Mouse (Mus musculus): ENCODE measurements at regions not wholly inside any gene's neighbourhood (a gene's known extent, or its start where the extent isn't known, plus 50 kb on each side); places are given as distances from the start of the nearest gene placed in this dataset.
"Not testable (repeated sequence)": the region's sequence is repeated elsewhere in the genome, so short reads cannot be mapped to it uniquely, and the experiment has no call there.

- DNase-seq = no peak
These were observed 351.5 kb downstream of the Kcnh5 start for GRCm38 (mm10) chr12:74825664-74826063.

- peak; percentile 36 for DNase-seq
These were observed 352.2 kb downstream of the Kcnh5 start for GRCm38 (mm10) chr12:74824735-74825494.

GRCm38 (mm10) chr12:74816181-74816580, 361.0 kb downstream of the Kcnh5 start:
- DNase-seq = not testable (repeated sequence)

GRCm38 (mm10) chr12:74808571-74808970, 368.6 kb downstream of the Kcnh5 start:
- peak; percentile 9 for DNase-seq

DNA sequence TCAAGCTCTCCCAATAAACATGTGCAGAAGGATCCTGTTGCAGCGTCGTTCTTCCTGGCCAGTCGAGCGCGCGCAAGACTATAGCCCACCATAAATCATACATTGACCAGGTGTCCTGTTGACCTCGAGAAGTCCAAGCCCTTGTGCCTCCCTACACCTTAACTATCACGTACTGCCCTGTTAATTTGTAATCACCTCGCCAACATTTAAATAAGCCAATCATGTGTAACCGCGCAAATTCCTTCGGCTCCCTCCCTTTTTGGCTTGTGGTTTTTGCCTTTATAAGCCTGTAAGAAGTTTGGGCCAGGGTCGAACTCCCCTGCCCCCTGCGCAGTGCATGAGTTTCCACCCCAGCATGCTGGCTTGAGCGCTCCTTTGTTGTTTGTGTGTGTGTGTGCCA, 369.2 kb downstream of the Kcnh5 start:
- peak; percentile 30 for DNase-seq

GRCm38 (mm10) chr12:74803740-74804512, 373.2 kb downstream of the Kcnh5 start:
- no peak for DNase-seq

GRCm38 (mm10) chr12:74792036-74792435, 385.1 kb downstream of the Kcnh5 start:
- DNase-seq = no peak

- DNase-seq = no peak
These were observed 414.8 kb downstream of the Kcnh5 start for GRCm38 (mm10) chr12:74762284-74762683.

DNA sequence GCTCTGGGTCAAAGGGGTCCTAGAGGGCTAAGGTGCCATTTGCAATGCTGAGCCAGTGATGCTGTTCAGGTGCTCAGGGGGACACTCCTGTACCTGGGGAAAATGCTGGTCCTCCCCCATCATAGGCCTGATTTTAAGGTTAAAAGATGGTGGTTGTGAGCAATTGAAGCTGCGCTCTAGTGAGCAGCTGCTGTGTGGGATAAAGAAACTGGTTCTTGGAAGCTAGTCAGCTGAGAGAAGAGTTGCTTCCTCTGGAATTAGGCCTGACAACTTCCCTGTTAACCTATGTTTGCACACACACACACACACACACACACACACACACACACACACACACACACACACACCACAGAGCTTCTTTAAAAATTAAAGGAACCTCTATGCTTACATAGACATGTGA, 428.9 kb upstream of the Gm11042 start:
- DNase-seq = no peak

GRCm38 (mm10) chr12:74728866-74729265, 412.7 kb upstream of the Gm11042 start:
- DNase-seq = no peak

DNA sequence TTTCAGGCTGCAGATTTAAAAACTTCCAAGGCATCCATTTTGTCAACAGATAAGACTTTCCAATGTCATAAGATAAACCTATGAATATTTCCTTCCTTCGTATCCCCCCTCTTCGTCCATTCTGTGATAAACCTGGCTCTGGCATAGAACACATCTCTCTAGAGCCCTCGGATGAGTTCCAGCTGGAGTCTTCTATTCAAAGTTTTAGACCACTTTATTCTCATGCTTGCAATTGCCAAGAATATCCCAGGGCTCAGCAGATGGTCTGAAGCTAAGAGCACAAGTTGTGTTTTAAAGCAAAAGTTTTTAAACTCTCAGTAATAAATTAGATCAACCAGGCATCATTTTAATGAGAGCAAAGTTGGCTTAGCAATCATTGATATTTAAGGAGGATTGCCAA, 363.0 kb upstream of the Gm11042 start:
- DNase-seq = no peak

DNA sequence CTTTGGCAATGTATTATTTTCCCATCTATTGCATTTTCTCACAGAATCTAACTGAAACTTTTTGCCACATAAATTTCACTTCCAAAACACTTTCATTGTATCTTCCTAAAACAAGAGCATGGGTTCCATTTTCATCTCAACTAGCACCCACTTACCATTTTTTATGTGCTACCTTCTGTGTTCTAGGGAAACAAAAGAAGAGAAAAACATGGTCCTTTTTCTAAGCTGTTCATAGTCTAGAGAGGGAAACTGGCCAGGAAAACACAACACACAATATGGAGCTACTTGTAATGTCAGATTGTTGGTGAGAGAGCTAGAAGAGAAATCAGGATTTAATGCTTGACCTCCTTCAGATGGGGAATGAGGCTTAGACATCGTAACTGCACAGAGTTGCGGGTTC, 361.6 kb upstream of the Gm11042 start:
- no peak for DNase-seq

- DNase-seq = no peak
These were observed 342.2 kb upstream of the Gm11042 start for GRCm38 (mm10) chr12:74658406-74658805.

- no peak for DNase-seq
These were observed 340.9 kb upstream of the Gm11042 start for GRCm38 (mm10) chr12:74657036-74657648.

GRCm38 (mm10) chr12:74651256-74651655, 335.1 kb upstream of the Gm11042 start:
- DNase-seq = no peak

GRCm38 (mm10) chr12:74632827-74633226, 316.6 kb upstream of the Gm11042 start:
- no peak for DNase-seq

DNA sequence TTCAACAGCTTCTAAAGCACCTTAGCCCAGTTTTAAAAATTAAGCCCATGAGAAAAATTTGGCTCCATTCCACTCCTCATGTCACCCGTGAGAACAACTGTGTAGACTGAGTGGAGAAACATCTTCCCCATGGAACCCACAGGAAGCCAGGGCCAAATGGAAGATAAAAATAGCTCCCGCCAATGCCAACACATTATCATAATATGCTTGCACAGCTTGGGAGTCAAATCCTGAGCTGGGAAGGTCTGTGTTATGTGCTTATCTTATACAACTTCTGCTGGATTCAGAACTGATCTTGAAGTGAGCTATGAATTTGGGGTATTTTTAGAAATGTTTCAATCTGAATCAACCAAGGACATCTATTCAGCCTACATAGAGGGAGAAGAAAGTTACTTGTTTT, 279.0 kb upstream of the Gm11042 start:
- no peak for DNase-seq

- no peak for DNase-seq
These were observed 238.4 kb upstream of the Gm11042 start for GRCm38 (mm10) chr12:74554599-74554998.

- no peak for DNase-seq
These were observed 228.0 kb upstream of the Gm11042 start for GRCm38 (mm10) chr12:74544172-74544571.

DNA sequence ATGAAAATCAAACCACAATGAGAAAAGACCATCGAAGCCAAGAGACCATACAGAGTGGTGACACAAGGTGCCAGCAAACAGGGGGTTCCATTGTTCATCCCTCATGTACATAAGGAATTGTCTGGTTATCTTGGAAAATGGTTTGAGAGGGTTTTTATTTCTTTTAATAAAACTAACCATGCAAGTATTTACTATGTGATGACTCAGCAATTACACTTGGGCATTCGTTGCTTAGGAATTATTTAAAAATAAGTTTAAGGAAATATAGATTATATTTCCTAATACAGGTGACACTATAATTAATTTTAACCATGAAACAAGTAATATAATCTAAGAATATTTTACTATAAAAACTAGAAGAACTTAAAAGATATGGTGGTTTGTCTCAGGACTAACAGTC, 218.7 kb upstream of the Gm11042 start:
- DNase-seq = no peak

DNA sequence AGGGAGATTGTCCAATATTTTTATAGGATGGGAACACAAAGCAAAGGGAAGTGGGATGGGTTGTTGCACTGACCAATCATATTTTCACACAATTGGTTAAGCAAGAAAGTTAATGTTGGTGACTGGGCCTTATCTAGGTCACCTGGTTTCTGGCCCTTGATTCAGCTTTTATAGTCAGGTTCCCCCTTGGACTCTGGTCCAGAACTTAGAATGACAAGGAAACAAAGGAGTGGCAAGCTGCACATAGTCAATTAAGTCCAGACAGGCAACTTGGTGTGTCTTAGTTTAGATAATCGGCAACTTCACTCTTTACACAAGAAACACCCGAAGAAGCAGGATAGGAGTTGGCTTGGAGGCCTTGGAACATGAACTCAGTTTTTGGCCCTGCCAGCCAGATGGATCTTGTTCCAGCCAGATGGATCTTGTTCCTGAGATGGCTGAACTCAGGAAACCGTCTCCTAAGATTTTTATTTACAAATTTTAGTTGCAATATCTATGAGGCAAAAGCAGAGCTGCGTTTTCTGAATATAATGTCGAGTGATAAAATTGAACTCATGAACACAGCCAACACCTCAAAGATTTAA, 212.9 kb upstream of the Gm11042 start:
- peak; percentile 4 for DNase-seq

- DNase-seq = no peak
These were observed 211.0 kb upstream of the Gm11042 start for GRCm38 (mm10) chr12:74527190-74527621.

- DNase-seq = no peak
These were observed 207.8 kb upstream of the Gm11042 start for GRCm38 (mm10) chr12:74523988-74524387.
